Mouse (Mus musculus) testis, postnatal 14 days (tissue): ENCODE results near the gene Crls1.

Experiments used
- DNase-seq: peaks from one replicate; pipeline ENCODE4 v3.0.0; 2021; ENCODE audit warnings: low spot score

The Crls1 gene

DNA sequence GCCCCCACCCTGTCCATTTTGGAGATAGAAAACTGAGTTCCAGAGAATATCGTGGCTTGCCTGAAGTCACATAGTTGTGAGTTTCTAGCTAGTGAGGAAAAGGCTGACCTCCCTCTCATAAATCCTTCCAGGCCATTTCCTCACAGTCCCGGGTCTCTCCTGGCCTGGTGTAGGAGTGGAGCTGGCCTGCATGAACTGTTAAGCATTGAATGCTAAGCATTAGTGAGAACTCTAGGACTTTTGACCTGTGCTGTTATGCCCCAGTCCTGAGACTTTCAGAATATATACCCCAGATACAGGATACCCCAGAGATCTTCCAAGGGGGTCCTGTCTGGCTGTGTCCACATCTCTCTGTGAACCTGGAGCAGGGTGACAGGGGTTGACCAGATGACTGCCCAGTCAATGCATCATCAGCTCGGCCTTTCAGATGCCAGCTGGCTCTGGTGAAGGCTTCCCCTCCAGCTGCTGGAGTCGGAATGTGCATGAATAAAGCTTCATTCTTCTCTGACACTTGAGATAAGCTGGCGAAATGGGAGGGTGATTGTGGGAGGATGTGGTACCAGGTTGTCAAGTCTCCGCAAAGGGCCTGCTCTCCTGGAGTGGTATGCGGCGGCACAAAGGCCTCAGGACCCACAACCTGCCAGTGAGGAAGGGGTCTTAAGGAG, 38.0 kb downstream of the Crls1 start:
- peak; percentile 44 for DNase-seq

DNA sequence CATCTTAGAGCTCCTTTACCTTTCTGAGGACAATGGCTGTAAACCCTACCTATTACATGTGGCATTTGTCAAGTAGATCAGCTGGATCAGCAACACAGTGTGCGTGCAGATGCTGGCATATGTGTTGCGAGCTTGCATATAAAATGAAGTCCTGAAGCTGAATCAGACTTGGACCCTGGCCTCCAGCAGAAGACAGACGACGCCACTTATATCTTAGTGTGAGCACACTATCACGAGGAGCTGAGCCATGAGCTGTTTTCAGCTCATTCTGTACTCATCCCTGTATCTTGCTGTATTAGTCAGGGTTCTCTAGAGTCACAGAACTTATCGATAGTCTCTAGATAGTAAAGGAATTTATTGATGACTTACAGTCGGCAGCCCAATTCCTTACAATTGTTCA, 38.8 kb downstream of the Crls1 start:
- no peak for DNase-seq

DNA sequence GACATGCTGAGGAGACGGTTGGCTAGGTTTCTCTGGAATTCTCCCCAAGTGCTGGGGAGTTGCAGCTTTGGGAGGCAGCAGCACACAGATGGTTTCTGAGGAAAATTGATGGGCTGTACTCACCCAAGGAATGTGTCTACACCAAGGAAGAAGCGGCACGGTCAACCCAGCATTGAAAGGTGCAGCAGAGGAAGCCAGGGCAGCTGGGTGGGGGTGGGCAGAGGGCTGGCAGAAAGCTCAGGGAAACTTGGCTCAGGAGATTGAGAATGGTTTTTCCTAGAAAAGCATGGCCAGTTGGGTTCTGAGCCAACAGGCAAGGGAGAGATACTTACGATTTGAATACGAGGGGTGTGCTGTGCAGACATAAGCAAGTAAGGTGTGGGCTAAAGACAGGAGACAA, 47.4 kb downstream of the Crls1 start:
- DNase-seq = no peak

DNA sequence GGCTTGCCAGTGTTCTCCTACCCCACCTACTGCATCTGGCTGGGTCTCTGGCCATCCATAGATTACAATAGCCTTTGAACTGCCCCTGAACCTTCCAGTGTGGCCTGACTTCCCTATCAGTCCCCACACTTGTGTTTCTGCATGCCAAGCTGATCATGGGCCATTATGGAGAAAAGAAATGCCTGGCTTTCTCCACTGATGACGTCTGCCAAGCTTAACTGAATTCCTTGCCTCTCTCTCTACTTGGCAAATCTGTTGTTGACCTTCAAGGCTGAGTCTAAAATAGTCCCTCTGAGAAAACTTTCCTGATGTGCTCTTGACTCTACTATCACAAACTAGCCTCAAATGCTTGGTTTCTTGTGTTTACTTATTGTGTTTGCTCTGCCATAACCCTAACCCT, 51.7 kb downstream of the Crls1 start:
- DNase-seq = no peak

DNA sequence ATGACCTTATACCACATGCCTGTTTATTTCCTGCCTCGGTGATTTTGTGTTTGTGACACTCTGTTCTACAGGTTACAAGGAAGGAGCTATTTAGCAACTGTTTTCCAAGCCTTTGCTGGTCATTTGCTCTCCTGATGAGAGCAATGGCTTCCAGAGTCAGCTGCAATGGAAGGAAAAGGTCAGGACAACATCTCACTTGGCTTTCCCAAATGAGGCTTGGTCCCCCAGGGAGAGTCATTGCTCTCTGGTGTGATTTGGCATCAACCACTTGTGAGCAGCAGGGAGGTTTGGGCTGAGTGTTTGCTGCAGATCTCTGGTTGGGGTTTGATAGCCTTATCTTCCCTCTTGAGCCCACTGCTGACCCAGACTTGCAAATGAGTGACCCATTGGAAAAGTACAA, 54.1 kb downstream of the Crls1 start:
- DNase-seq = no peak

DNA sequence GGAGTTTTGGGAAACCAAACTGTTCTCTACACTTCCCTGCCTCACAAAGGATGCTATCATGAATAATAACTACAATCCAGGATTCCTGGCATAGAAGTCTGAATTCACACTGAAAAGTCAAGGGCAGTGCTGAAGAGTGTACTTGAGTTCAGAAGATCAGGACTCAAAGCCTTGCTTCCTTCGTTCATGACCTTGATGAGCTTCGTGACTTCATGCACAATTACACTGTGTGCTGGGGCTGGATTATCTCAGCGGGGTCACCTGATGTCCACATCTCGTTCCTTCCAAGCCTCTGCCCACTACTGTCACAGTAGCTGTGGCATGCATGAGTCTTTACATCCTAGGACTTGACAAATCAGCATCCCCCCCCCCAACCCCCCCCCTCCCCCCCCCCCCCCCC, 55.2 kb downstream of the Crls1 start:
- peak; percentile 52 for DNase-seq

DNA sequence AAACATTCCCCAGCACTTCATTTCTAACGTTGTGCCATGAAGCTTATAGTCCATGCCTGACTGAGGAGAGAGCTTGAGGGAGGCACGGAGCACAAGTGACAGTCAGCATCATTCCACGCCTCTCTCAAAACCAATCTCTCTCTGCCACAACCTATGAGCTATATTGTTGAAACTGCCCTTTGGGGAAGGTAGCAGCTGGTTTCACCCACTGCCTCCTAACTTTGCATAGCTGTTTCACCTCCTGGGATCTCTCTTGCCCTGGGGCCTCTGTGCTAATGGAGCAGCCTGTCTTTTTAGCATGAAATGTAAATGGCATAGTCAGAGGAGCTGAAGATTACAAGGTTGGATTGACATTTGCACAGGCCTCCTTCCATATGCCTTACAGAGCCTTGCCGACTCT, 55.6 kb downstream of the Crls1 start:
- DNase-seq = no peak

DNA sequence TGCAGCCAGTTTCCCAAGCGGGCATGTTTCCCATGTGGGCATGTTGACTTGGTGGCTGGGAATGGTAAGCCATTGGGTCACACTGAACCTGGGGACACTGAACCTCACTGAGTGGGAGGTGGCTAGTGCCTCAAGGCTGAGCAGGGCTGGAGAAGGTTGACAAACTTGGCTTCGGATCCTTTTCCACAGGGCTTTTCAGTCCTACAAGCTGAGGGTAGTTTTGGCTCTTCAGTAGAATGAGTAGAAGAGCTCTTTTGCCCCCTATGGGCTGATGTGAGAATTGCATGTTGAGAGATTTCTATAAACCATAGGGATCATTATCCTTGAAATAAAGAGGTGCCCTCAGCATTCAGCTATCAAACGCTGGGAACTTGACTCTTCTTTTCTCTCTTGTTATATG, 57.0 kb downstream of the Crls1 start:
- peak; percentile 26 for DNase-seq

DNA sequence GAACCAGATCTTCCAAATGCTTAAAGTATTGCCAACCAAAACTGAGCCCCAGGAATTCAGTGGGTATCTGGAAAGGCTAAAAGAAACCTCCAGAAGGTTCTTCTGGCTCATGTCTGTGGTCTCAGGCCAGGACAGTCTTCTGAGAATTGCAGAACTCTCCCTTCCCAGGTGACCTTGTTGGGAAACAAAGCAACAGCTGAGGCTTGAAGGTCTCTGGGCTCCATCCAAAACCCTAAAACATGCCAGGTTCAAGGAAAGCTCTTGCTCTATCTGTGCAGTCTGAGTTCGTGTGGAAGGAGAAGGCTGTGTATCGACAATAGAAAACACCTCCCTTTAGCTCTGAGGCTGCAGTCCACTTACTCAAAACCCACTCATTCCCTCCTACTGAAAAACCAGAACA, 58.5 kb downstream of the Crls1 start:
- peak; percentile 22 for DNase-seq

DNA sequence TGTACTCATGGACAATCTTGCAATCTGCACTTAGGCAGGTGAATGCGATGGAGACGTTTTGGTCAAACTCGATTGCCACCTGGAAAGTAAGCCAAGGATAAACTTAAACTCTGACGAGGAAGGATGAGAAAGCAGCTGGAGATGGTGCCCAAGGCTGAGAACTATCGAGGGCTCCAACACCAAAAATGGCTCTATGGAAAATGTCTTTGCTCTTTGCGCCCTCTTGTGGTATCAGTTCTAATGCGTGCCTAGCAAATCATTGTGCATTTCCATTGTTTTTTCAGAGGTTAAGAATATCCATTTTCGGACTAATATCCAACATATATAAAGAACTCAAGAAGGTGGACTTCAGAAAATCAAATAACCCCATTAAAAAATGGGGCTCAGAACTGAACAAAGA, 60.3 kb downstream of the Crls1 start:
- DNase-seq = no peak

DNA sequence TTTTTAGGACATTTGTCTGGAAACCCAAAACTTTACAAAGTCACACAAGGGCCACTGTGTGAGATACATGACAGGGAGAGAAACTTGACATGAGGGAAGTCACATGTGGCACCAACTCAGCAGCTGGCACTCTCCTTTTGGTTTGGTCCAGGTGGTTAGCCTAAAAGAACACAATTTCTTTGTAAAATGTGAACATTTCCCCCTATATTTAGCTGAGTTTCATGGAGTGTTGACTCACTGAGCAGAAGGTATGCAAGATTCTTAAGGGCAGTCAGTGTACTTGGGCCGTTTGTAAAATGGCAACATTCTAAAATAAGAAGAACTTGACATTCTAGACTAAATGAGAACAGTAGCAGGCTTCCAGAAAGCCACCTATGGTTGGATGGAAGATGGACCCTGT, 68.3 kb downstream of the Crls1 start:
- no peak for DNase-seq
